Mouse (Mus musculus) limb, embryonic 13.5 days (tissue): Measurements from ENCODE around the gene Picalm. TPM values are rescaled to one million over a fixed set of nuclear protein-coding genes. Genes with fewer than 3 reads are reported as not detected.
"Not testable (repeated sequence)": the region's sequence is repeated elsewhere in the genome, so short reads cannot be mapped to it uniquely, and the experiment has no call there.

Source experiments
- ATAC-seq: fragments of 200-750 bp; cut with Nextera tagmentation; 2 replicates; pipeline ENCODE4 v1.8.0; 2017; ENCODE audit warnings: low read depth, moderate number of reproducible peaks, moderate TSS enrichment; ENCODE audit not compliant: low FRiP score
- H3K27ac ChIP-seq: fragments of 300-500 bp; sonication (generic); 2 replicates; pipeline ENCODE4 v1.5.1; 2015; ENCODE audit warnings: inconsistent platforms, mild to moderate bottlenecking, moderate library complexity
- H3K27me3 ChIP-seq: fragments of 300-500 bp; sonication (generic); 2 replicates; pipeline ENCODE4 v1.6.1; 2015; ENCODE audit warnings: mild to moderate bottlenecking, inconsistent platforms
- H3K36me3 ChIP-seq: fragments of 300-500 bp; sonication (generic); 2 replicates; pipeline ENCODE4 v1.6.1; 2015; ENCODE audit warnings: inconsistent platforms, mild to moderate bottlenecking, moderate library complexity
- H3K4me1 ChIP-seq: fragments of 300-500 bp; sonication (generic); 2 replicates; pipeline ENCODE4 v1.6.1; 2015; ENCODE audit warnings: inconsistent platforms
- H3K4me2 ChIP-seq: fragments of 300-500 bp; sonication (generic); replicated peaks from 2 replicates; pipeline ENCODE4 v1.6.1; 2015; ENCODE audit warnings: inconsistent platforms, mild to moderate bottlenecking, moderate library complexity
- H3K4me3 ChIP-seq: fragments of 300-500 bp; sonication (generic); 2 replicates; pipeline ENCODE4 v1.5.1; 2015; ENCODE audit warnings: moderate library complexity, mild to moderate bottlenecking, inconsistent platforms
- H3K9ac ChIP-seq: fragments of 300-500 bp; sonication (generic); 2 replicates; pipeline ENCODE4 v1.6.1; 2015; ENCODE audit warnings: mild to moderate bottlenecking, inconsistent platforms
- H3K9me3 ChIP-seq: fragments of 300-500 bp; sonication (generic); 2 replicates; pipeline ENCODE4 v1.6.1; 2016; ENCODE audit warnings: inconsistent platforms
- WGBS: fragments of 180-500 bp; shearing (Covaris S2); methylation state at CpG from one replicate; pipeline ENCODE4 v1.1.7; 2015; 5-methylcytosine and 5-hydroxymethylcytosine counted together
- polyA plus RNA-seq: library from polyadenylated mRNA; unstranded; fragments of >200 nt; fragmentation: Nextera tagmentation; extraction: Ambion mirVana; gene quantifications from 2 replicates; pipeline ENCODE4 v1.2.1, GENCODE M21; 2015

The Picalm gene
- polyA plus RNA-seq, 1 experiment from 2014 or later = 44.3 TPM

- no peak for ATAC-seq
- no peak overlapping the region for H3K4me3 ChIP-seq
- WGBS = 87% methylated on average over 4 of the region's 4 CpGs
- H3K9me3 ChIP-seq = no peaks in the 10 kb centered on the region
- H3K36me3 ChIP-seq = no peaks in the 10 kb centered on the region
- no peak overlapping the region for H3K4me2 ChIP-seq
- no peaks in the 10 kb centered on the region for H3K4me1 ChIP-seq
- H3K9ac ChIP-seq = no peak overlapping the region
- no peaks in the 10 kb centered on the region for H3K27me3 ChIP-seq
- no peak overlapping the region for H3K27ac ChIP-seq
These were observed 98.1 kb downstream of the Picalm start for GRCm38 (mm10) chr7:90228075-90228474.

- H3K27ac ChIP-seq, H3K9ac ChIP-seq, H3K9me3 ChIP-seq, H3K36me3 ChIP-seq, H3K4me3 ChIP-seq, H3K4me1 ChIP-seq, H3K27me3 ChIP-seq, ATAC-seq, H3K4me2 ChIP-seq: not testable (repeated sequence)
These were observed 98.9 kb downstream of the Picalm start for GRCm38 (mm10) chr7:90228884-90229283.

GRCm38 (mm10) chr7:90231431-90231830, 101.4 kb downstream of the Picalm start:
- Histone ChIP-seq H3K27me3 (no peaks in the 10 kb centered on the region), H3K4me3 (no peak overlapping the region), H3K9me3 (no peaks in the 10 kb centered on the region), H3K27ac (no peak overlapping the region), H3K4me1 (0 out of 2 replicates have a peak, but pooled peaks cover 3% of the 10 kb centered on the region), H3K4me2 (no peak overlapping the region), H3K9ac (no peak overlapping the region), H3K36me3 (no peaks in the 10 kb centered on the region)
- whole genome bisulfite sequencing = 76% methylated on average over 9 of the region's 9 CpGs
- no peak for ATAC-seq

GRCm38 (mm10) chr7:90233921-90234320, 103.9 kb downstream of the Picalm start:
- Histone ChIP-seq H3K4me1 (0 out of 2 replicates have a peak, but pooled peaks cover 3% of the 10 kb centered on the region), H3K4me2 (no peak overlapping the region), H3K9me3 (no peaks in the 10 kb centered on the region), H3K4me3 (no peak overlapping the region), H3K36me3 (no peaks in the 10 kb centered on the region), H3K27ac (no peak overlapping the region; the same call in 1 of the 2 replicates), H3K27me3 (no peaks in the 10 kb centered on the region), H3K9ac (no peak overlapping the region)
- 0 out of 2 replicates have a peak, but pooled peaks have one; percentile 51 for ATAC-seq
- WGBS = 29% methylated on average over 4 of the region's 4 CpGs

GRCm38 (mm10) chr7:90236289-90236905, 106.4 kb downstream of the Picalm start:
- Histone ChIP-seq H3K4me1 (0 out of 2 replicates have a peak, but pooled peaks cover 3% of the 10 kb centered on the region), H3K4me2 (no peak overlapping the region), H3K9ac (no peak overlapping the region), H3K4me3 (no peak overlapping the region), H3K9me3 (no peaks in the 10 kb centered on the region), H3K27ac (no peak overlapping the region), H3K27me3 (no peaks in the 10 kb centered on the region), H3K36me3 (no peaks in the 10 kb centered on the region)
- WGBS = 42% methylated on average over 4 of the region's 4 CpGs
- no peak for ATAC-seq

- H3K36me3 ChIP-seq = no peaks in the 10 kb centered on the region
- H3K27me3 ChIP-seq = no peaks in the 10 kb centered on the region
- no peak overlapping the region for H3K9ac ChIP-seq
- no peak for ATAC-seq
- no peaks in the 10 kb centered on the region for H3K9me3 ChIP-seq
- H3K4me3 ChIP-seq = no peak overlapping the region
- no peaks in the 10 kb centered on the region for H3K4me1 ChIP-seq
- no peak overlapping the region for H3K27ac ChIP-seq
- no peak overlapping the region for H3K4me2 ChIP-seq
- 90% methylated on average over 6 of the region's 6 CpGs for WGBS
These were observed 113.1 kb downstream of the Picalm start for GRCm38 (mm10) chr7:90243151-90243550.

- Histone ChIP-seq H3K4me3 (no peak overlapping the region), H3K27me3 (no peaks in the 10 kb centered on the region), H3K4me1 (no peaks in the 10 kb centered on the region), H3K4me2 (no peak overlapping the region), H3K36me3 (no peaks in the 10 kb centered on the region), H3K27ac (no peak overlapping the region), H3K9me3 (no peaks in the 10 kb centered on the region), H3K9ac (no peak overlapping the region)
- WGBS = 81% methylated on average over 5 of the region's 5 CpGs
- ATAC-seq = no peak
These were observed 113.6 kb downstream of the Picalm start for GRCm38 (mm10) chr7:90243643-90244042.

- Histone ChIP-seq H3K4me3 (no peak overlapping the region), H3K4me1 (no peaks in the 10 kb centered on the region), H3K27ac (no peak overlapping the region), H3K36me3 (no peaks in the 10 kb centered on the region), H3K9ac (no peak overlapping the region), H3K27me3 (no peaks in the 10 kb centered on the region), H3K4me2 (no peak overlapping the region), H3K9me3 (no peaks in the 10 kb centered on the region)
- WGBS = 79% methylated on average over 5 of the region's 5 CpGs
- no peak for ATAC-seq
These were observed 122.9 kb downstream of the Picalm start for GRCm38 (mm10) chr7:90252946-90253345.

GRCm38 (mm10) chr7:90258701-90259100, 128.7 kb downstream of the Picalm start:
- WGBS = 86% methylated on average over 2 of the region's 2 CpGs
- no peak for ATAC-seq

GRCm38 (mm10) chr7:90259899-90260298, 129.9 kb downstream of the Picalm start:
- Histone ChIP-seq H3K36me3 (no peaks in the 10 kb centered on the region), H3K4me2 (no peak overlapping the region), H3K9ac (no peak overlapping the region), H3K4me1 (no peaks in the 10 kb centered on the region), H3K27me3 (no peaks in the 10 kb centered on the region), H3K4me3 (no peak overlapping the region), H3K27ac (no peak overlapping the region), H3K9me3 (no peaks in the 10 kb centered on the region)
- no peak for ATAC-seq
- 83% methylated on average over 2 of the region's 2 CpGs for WGBS

More at GRCm38 (mm10) chr7:90258701-90259100, 128.7 kb downstream of the Picalm start:
- no peaks in the 10 kb centered on the region for H3K9me3 ChIP-seq
- no peak overlapping the region for H3K9ac ChIP-seq
- H3K4me3 ChIP-seq = no peak overlapping the region
- no peaks in the 10 kb centered on the region for H3K36me3 ChIP-seq
- no peaks in the 10 kb centered on the region for H3K4me1 ChIP-seq
- no peaks in the 10 kb centered on the region for H3K27me3 ChIP-seq
- no peak overlapping the region for H3K4me2 ChIP-seq
- no peak overlapping the region for H3K27ac ChIP-seq

- Histone ChIP-seq H3K9me3 (no peaks in the 10 kb centered on the region), H3K27me3 (no peaks in the 10 kb centered on the region), H3K4me2 (0 out of 2 replicates have a peak overlapping the region, but pooled peaks have one; percentile 1), H3K36me3 (no peaks in the 10 kb centered on the region), H3K4me3 (no peak overlapping the region), H3K27ac (no peak overlapping the region), H3K9ac (no peak overlapping the region), H3K4me1 (peaks cover 5% of the 10 kb centered on the region; the same call in 1 of the 2 replicates)
- ATAC-seq = no peak
- 37% methylated on average over 7 of the region's 7 CpGs for WGBS
These were observed 132.0 kb downstream of the Picalm start for GRCm38 (mm10) chr7:90261902-90262599.
